Mouse (Mus musculus) hindbrain, embryonic 11.5 days (tissue): Measurements from ENCODE around the gene Lsm12. TPM values are rescaled to one million over a fixed set of nuclear protein-coding genes. Genes with fewer than 3 reads are reported as not detected.

Source experiments
- ATAC-seq: fragments of 200-750 bp; cut with Nextera tagmentation; 2 replicates; pipeline ENCODE4 v1.8.0; 2017; ENCODE audit warnings: mild to moderate bottlenecking, moderate TSS enrichment, moderate library complexity; ENCODE audit not compliant: low FRiP score
- DNase-seq: peaks from one replicate; pipeline ENCODE4 v3.0.0-alpha.2; 2015; ENCODE audit warnings: low spot score
- H3K27ac ChIP-seq: fragments of 300-500 bp; sonication (generic); 2 replicates; pipeline ENCODE4 v1.5.1; 2014; ENCODE audit warnings: mild to moderate bottlenecking, low read depth, low read length
- H3K27me3 ChIP-seq: fragments of 300-500 bp; sonication (generic); 2 replicates; pipeline ENCODE4 v1.6.1; 2014; ENCODE audit warnings: mild to moderate bottlenecking, low read length, moderate library complexity, mixed read lengths; ENCODE audit not compliant: control insufficient read depth, insufficient read depth
- H3K36me3 ChIP-seq: fragments of 300-500 bp; sonication (generic); 2 replicates; pipeline ENCODE4 v1.6.1; 2014; ENCODE audit warnings: mild to moderate bottlenecking, low read length, moderate library complexity, mixed read lengths; ENCODE audit not compliant: control insufficient read depth, insufficient read depth
- H3K4me1 ChIP-seq: fragments of 300-500 bp; sonication (generic); replicated peaks from 2 replicates; pipeline ENCODE4 v1.6.1; 2014; ENCODE audit warnings: low read length, mixed read lengths; ENCODE audit not compliant: control insufficient read depth, insufficient read depth
- H3K4me2 ChIP-seq: fragments of 300-500 bp; sonication (generic); replicated peaks from 2 replicates; pipeline ENCODE4 v1.6.1; 2014; ENCODE audit warnings: mild to moderate bottlenecking, low read depth, low read length
- H3K4me3 ChIP-seq: fragments of 300-500 bp; sonication (generic); 2 replicates; pipeline ENCODE4 v1.5.1; 2014; ENCODE audit warnings: low read depth, low read length
- H3K9ac ChIP-seq: fragments of 300-500 bp; sonication (generic); 2 replicates; pipeline ENCODE4 v1.6.1; 2014; ENCODE audit warnings: low read depth, low read length
- H3K9me3 ChIP-seq: fragments of 300-500 bp; sonication (generic); 2 replicates; pipeline ENCODE4 v1.6.1; 2016; ENCODE audit warnings: low read length; ENCODE audit not compliant: control insufficient read depth
- WGBS: fragments of 180-500 bp; shearing (Covaris S2); extraction: QIAGEN DNeasy Blood & Tissue Kit; methylation state at CpG from one replicate; pipeline ENCODE4 v1.1.7; 2014; 5-methylcytosine and 5-hydroxymethylcytosine counted together
- polyA plus RNA-seq: library from polyadenylated mRNA; unstranded; fragments of >200 nt; fragmentation: Nextera tagmentation; extraction: Ambion mirVana; gene quantifications from 2 replicates; pipeline ENCODE4 v1.2.1, GENCODE M21; 2014

The Lsm12 gene
- polyA plus RNA-seq, 1 experiment from 2014 or later, result 76.0 TPM

GRCm38 (mm10) chr11:102225221-102225620, 40.1 kb upstream of the Lsm12 start:
- ATAC-seq (no peak), DNase-seq (no peak)
- no peaks in the 10 kb centered on the region; the same call in 1 of the 2 replicates for H3K36me3 ChIP-seq
- H3K4me3 ChIP-seq, result no peak overlapping the region
- no peaks in the 10 kb centered on the region for H3K9me3 ChIP-seq
- H3K9ac ChIP-seq, result no peak overlapping the region
- H3K4me2 ChIP-seq, result peak overlapping the region; percentile 35; the same call in 1 of the 2 replicates
- no peak overlapping the region for H3K27ac ChIP-seq
- H3K27me3 ChIP-seq, result no peaks in the 10 kb centered on the region
- 75% methylated on average over 5 of the region's 5 CpGs for WGBS
- peaks cover 27% of the 10 kb centered on the region for H3K4me1 ChIP-seq

GRCm38 (mm10) chr11:102224686-102225085, 39.6 kb upstream of the Lsm12 start:
- Histone ChIP-seq H3K9me3 (no peaks in the 10 kb centered on the region), H3K36me3 (no peaks in the 10 kb centered on the region; the same call in 1 of the 2 replicates), H3K27me3 (no peaks in the 10 kb centered on the region), H3K4me2 (peak overlapping the region; percentile 35), H3K9ac (peak overlapping the region; percentile 34; the same call in 1 of the 2 replicates), H3K4me1 (peaks cover 27% of the 10 kb centered on the region), H3K27ac (no peak overlapping the region), H3K4me3 (peak overlapping the region; percentile 12)
- DNase-seq, result no peak
- 8% methylated on average over 22 of the region's 22 CpGs for WGBS
- no peak for ATAC-seq

- no peak overlapping the region for H3K9ac ChIP-seq
- no peak for ATAC-seq
- H3K27me3 ChIP-seq, result no peaks in the 10 kb centered on the region
- H3K4me3 ChIP-seq, result no peak overlapping the region
- H3K9me3 ChIP-seq, result no peaks in the 10 kb centered on the region
- no peaks in the 10 kb centered on the region; the same call in 1 of the 2 replicates for H3K36me3 ChIP-seq
- peak; percentile 80 for DNase-seq
- 43% methylated on average over 6 of the region's 6 CpGs for WGBS
- peaks cover 40% of the 10 kb centered on the region for H3K4me1 ChIP-seq
- no peak overlapping the region for H3K4me2 ChIP-seq
- 0 out of 2 replicates have a peak overlapping the region, but pooled peaks have one; percentile 20 for H3K27ac ChIP-seq
Measured at GRCm38 (mm10) chr11:102223166-102223565, 38.1 kb upstream of the Lsm12 start.

- H3K36me3 ChIP-seq, result no peaks in the 10 kb centered on the region; the same call in 1 of the 2 replicates
- 75% methylated on average over 8 of the region's 8 CpGs for WGBS
- H3K9ac ChIP-seq, result no peak overlapping the region
- H3K4me1 ChIP-seq, result peaks cover 41% of the 10 kb centered on the region
- H3K27me3 ChIP-seq, result no peaks in the 10 kb centered on the region
- no peak overlapping the region for H3K4me3 ChIP-seq
- DNase-seq (no peak), ATAC-seq (no peak)
- H3K4me2 ChIP-seq, result no peak overlapping the region
- H3K9me3 ChIP-seq, result no peaks in the 10 kb centered on the region
- H3K27ac ChIP-seq, result no peak overlapping the region
Measured at GRCm38 (mm10) chr11:102221954-102222351, 36.9 kb upstream of the Lsm12 start.

- no peaks in the 10 kb centered on the region; the same call in 1 of the 2 replicates for H3K36me3 ChIP-seq
- peaks cover 37% of the 10 kb centered on the region for H3K4me1 ChIP-seq
- no peaks in the 10 kb centered on the region for H3K27me3 ChIP-seq
- H3K27ac ChIP-seq, result no peak overlapping the region
- H3K9ac ChIP-seq, result no peak overlapping the region
- no peak overlapping the region for H3K4me3 ChIP-seq
- ATAC-seq (no peak), DNase-seq (no peak)
- H3K4me2 ChIP-seq, result no peak overlapping the region
- H3K9me3 ChIP-seq, result no peaks in the 10 kb centered on the region
- WGBS, result 87% methylated on average over 8 of the region's 8 CpGs
Measured at GRCm38 (mm10) chr11:102221243-102221953, 36.3 kb upstream of the Lsm12 start.

GRCm38 (mm10) chr11:102220451-102220850, 35.4 kb upstream of the Lsm12 start:
- ATAC-seq, result no peak
- H3K9ac ChIP-seq, result no peak overlapping the region
- H3K36me3 ChIP-seq, result no peaks in the 10 kb centered on the region; the same call in 1 of the 2 replicates
- no peak overlapping the region for H3K27ac ChIP-seq
- WGBS, result 62% methylated on average over 6 of the region's 6 CpGs
- DNase-seq, result no peak
- no peaks in the 10 kb centered on the region for H3K9me3 ChIP-seq
- peaks cover 32% of the 10 kb centered on the region for H3K4me1 ChIP-seq
- no peak overlapping the region for H3K4me3 ChIP-seq
- H3K4me2 ChIP-seq, result no peak overlapping the region
- H3K27me3 ChIP-seq, result no peaks in the 10 kb centered on the region

DNA sequence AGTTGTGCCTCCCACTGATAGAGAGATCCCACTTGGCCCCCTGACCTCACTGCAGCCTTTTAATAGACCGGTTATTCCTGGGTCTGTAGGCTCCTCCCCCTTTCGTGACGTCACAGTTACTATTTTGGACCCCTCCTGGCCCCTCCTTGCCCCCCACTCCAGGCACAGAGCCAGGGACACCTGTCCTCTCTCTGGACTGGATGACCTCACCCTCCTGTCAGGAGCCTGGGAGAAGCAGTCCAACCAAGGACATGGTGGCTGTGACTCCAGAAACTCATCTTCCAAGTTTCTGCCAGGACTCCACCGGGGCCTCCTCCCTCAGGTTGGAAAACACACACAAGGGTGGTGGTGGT, 34.9 kb upstream of the Lsm12 start:
- no peaks in the 10 kb centered on the region; the same call in 1 of the 2 replicates for H3K36me3 ChIP-seq
- 87% methylated on average over 4 of the region's 4 CpGs for WGBS

GRCm38 (mm10) chr11:102219247-102219993, 34.3 kb upstream of the Lsm12 start:
- Histone ChIP-seq H3K27me3 (no peaks in the 10 kb centered on the region), H3K4me3 (peak overlapping the region; percentile 22; the same call in 1 of the 2 replicates)
- DNase-seq, result no peak

More for the DNA sequence above, 34.9 kb upstream of the Lsm12 start:
- Histone ChIP-seq H3K4me2 (no peak overlapping the region), H3K4me1 (peaks cover 28% of the 10 kb centered on the region), H3K9ac (no peak overlapping the region), H3K27me3 (no peaks in the 10 kb centered on the region), H3K4me3 (no peak overlapping the region), H3K27ac (no peak overlapping the region), H3K9me3 (no peaks in the 10 kb centered on the region)
- ATAC-seq (no peak), DNase-seq (no peak)

More at GRCm38 (mm10) chr11:102219247-102219993, 34.3 kb upstream of the Lsm12 start:
- Histone ChIP-seq H3K9me3 (no peaks in the 10 kb centered on the region), H3K4me1 (peaks cover 26% of the 10 kb centered on the region), H3K27ac (peak overlapping the region; percentile 75), H3K9ac (no peak overlapping the region), H3K36me3 (no peaks in the 10 kb centered on the region; the same call in 1 of the 2 replicates), H3K4me2 (peak overlapping the region; percentile 27)
- ATAC-seq, result peak; percentile 26; the same call in 1 of the 2 replicates
- WGBS, result 73% methylated on average over 14 of the region's 14 CpGs
